Mouse (Mus musculus) layer of hippocampus, postnatal 10 days (tissue): ENCODE results near the gene Palld. TPM values are rescaled to one million over a fixed set of nuclear protein-coding genes. Genes with fewer than 3 reads are reported as not detected.
A peak's percentile ranks its signal among the peaks of the same experiment; 100 is the strongest.

Source experiments
- DNase-seq, 2 experiments: peaks; one replicate each; pipeline ENCODE4 v3.0.0; 2021; ENCODE audit warnings: low spot score in 2 of 2
- total RNA-seq, 2 experiments: library from RNA; stranded (reverse); gene quantifications; 2 replicates each; pipeline ENCODE4 v1.2.3; 2021

The Palld gene
- total RNA-seq, 2 experiments from 2014 or later: 9.5 to 9.9 TPM

GRCm38 (mm10) chr8:61691391-61691790 is 211.1 kb downstream of the Palld start:
- DNase-seq: no peak

- DNase-seq: no peak
Measured at GRCm38 (mm10) chr8:61687071-61687470, 215.4 kb downstream of the Palld start.

- peak in 1 of 2 experiments; percentile 41 for DNase-seq
Measured at GRCm38 (mm10) chr8:61686340-61686739, 216.2 kb downstream of the Palld start.

- DNase-seq: no peak
Measured at GRCm38 (mm10) chr8:61685280-61685679, 217.2 kb downstream of the Palld start.

GRCm38 (mm10) chr8:61684280-61684939 is 218.1 kb downstream of the Palld start:
- no peak for DNase-seq

- no peak for DNase-seq
Measured at GRCm38 (mm10) chr8:61682902-61683301, 219.6 kb downstream of the Palld start.

- no peak for DNase-seq
Measured at GRCm38 (mm10) chr8:61681217-61681616, 221.3 kb downstream of the Palld start.

GRCm38 (mm10) chr8:61677227-61677626 is 225.3 kb downstream of the Palld start:
- DNase-seq: no peak

GRCm38 (mm10) chr8:61671151-61671550 is 231.3 kb downstream of the Palld start:
- no peak for DNase-seq

GRCm38 (mm10) chr8:61670376-61670775 is 232.1 kb downstream of the Palld start:
- DNase-seq: no peak

- no peak for DNase-seq
Measured at GRCm38 (mm10) chr8:61666919-61667318, 235.6 kb downstream of the Palld start.

- DNase-seq: no peak
Measured at GRCm38 (mm10) chr8:61665021-61665420, 237.5 kb downstream of the Palld start.

GRCm38 (mm10) chr8:61664162-61664561 is 238.3 kb downstream of the Palld start:
- no peak for DNase-seq

- no peak for DNase-seq
Measured at GRCm38 (mm10) chr8:61662829-61663228, 239.7 kb downstream of the Palld start.

- DNase-seq: no peak
Measured at GRCm38 (mm10) chr8:61661611-61662010, 240.9 kb downstream of the Palld start.

- DNase-seq: no peak
Measured at GRCm38 (mm10) chr8:61660961-61661360, 241.5 kb downstream of the Palld start.

- DNase-seq: no peak
Measured at GRCm38 (mm10) chr8:61651955-61652354, 250.5 kb downstream of the Palld start.

GRCm38 (mm10) chr8:61646195-61646835 is 256.2 kb downstream of the Palld start:
- no peak for DNase-seq

GRCm38 (mm10) chr8:61645642-61646041 is 256.8 kb downstream of the Palld start:
- DNase-seq: no peak

GRCm38 (mm10) chr8:61643215-61643614 is 259.3 kb downstream of the Palld start:
- DNase-seq: no peak

- no peak for DNase-seq
Measured at GRCm38 (mm10) chr8:61642358-61642847, 260.1 kb downstream of the Palld start.

- DNase-seq: no peak
Measured at GRCm38 (mm10) chr8:61639596-61639995, 262.9 kb downstream of the Palld start.

- peak in 1 of 2 experiments; percentile 15 for DNase-seq
Measured at GRCm38 (mm10) chr8:61639008-61639407, 263.5 kb downstream of the Palld start.
